Mouse (Mus musculus) layer of hippocampus, postnatal 10 days (tissue): ENCODE data around the gene Atoh8. TPM values are rescaled to one million over a fixed set of nuclear protein-coding genes. Genes with fewer than 3 reads are reported as not detected.

ENCODE experiments used
- DNase-seq, 2 experiments: peaks; one replicate each; pipeline ENCODE4 v3.0.0; 2021; ENCODE audit warnings: low spot score in 2 of 2
- total RNA-seq, 2 experiments: library from RNA; stranded (reverse); gene quantifications; 2 replicates each; pipeline ENCODE4 v1.2.3; 2021

The Atoh8 gene
- total RNA-seq, 2 experiments from 2014 or later: 2.6 to 3.0 TPM

- DNase-seq: no peak
Observed at GRCm38 (mm10) chr6:72158966-72159764, 76.2 kb downstream of the Atoh8 start.

Other genes with a start within 250 kb of the Atoh8 start
- 10 to 100 TPM; 93.2 to 93.9 TPM for gene St3gal5, start 138.0 kb downstream of the Atoh8 start, total RNA-seq
- gene Sftpb, start 69.0 kb upstream of the Atoh8 start, total RNA-seq: not detected
- gene Usp39, start 109.6 kb upstream of the Atoh8 start, total RNA-seq: 10 to 100 TPM; 33.0 to 34.1 TPM
- gene 0610030E20Rik, start 111.7 kb upstream of the Atoh8 start, total RNA-seq: 10 to 100 TPM; 13.3 to 15.9 TPM
- 10 to 100 TPM; 18.8 to 20.9 TPM for gene Tmem150a, start 119.9 kb upstream of the Atoh8 start, total RNA-seq
- gene Rnf181, start 131.4 kb upstream of the Atoh8 start, total RNA-seq: 10 to 100 TPM; 69.4 to 71.1 TPM
- gene Vamp5, start 144.9 kb upstream of the Atoh8 start, total RNA-seq: 1 to 10 TPM; 4.2 to 4.6 TPM
- gene Vamp8, start 155.1 kb upstream of the Atoh8 start, total RNA-seq: 10 to 100 TPM; 11.1 to 13.8 TPM
- 10 to 100 TPM; 20.3 to 20.5 TPM for gene Ggcx, start 178.7 kb upstream of the Atoh8 start, total RNA-seq
- gene Mat2a, start 204.0 kb upstream of the Atoh8 start, total RNA-seq: 100 to 1,000 TPM; 173 to 191 TPM